Mouse (Mus musculus): ENCODE data around the gene Scd3. TPM values are rescaled to one million over a fixed set of nuclear protein-coding genes. Genes with fewer than 3 reads are reported as not detected.
"Not testable (repeated sequence)": the region's sequence is repeated elsewhere in the genome, so short reads cannot be mapped to it uniquely, and the experiment has no call there.

The Scd3 gene
- polyA plus RNA-seq, 1 experiment, result not detected

DNA sequence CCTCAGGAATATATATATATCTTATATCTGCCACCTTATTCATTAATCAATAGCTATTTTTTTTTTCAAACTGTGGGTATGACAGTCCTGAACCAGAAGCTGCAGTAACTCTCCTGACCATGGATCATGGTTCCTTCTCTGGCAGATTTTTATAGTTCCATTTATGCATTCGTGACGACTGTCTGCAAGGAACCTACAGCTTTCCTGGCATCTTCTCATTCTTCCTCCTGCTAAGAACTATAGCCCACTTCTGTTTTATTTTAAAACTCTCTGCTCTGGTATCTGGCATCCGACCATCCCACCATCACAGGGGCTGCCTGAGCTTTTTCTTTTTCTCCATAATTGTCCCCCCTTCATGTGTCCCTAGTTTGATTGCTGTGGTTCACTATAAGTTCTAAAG is 27.1 kb downstream of the Scd3 start:
- 60% methylated on average over 3 of the region's 3 CpGs for WGBS
- no peak for DNase-seq (ENCODE audit: low read depth, low spot score)

DNA sequence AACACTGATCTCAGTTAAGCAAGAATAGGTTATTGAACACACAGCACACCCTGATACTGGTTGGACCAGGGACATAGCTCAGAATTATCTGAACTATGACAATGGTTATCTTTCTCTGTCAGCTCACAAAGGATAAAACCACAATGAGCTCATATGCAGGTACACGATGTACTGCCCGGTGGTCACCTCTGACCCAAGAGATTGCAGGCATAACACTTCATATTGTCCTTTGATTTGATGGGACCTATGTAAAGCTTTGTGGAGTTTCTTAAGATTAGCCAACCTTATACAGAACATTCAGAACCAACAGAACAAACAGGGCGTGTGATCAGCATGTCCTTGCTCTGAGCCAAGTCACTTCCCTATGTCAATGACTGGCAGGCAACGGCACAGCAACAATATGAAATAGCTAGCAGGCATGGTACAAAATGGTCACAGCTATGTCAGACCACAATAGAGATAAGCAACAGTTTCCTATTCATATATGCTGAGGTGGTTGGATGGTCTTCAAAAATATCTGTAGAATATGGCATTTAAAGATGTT is 28.6 kb downstream of the Scd3 start:
- no peak for DNase-seq (ENCODE audit: low read depth, low spot score)
- 72% methylated on average over 4 of the region's 4 CpGs for WGBS

GRCm38 (mm10) chr19:44237471-44238006 is 34.5 kb downstream of the Scd3 start:
- DNase-seq (ENCODE audit: low read depth, low spot score), result no peak
- WGBS, result 9% methylated on average over 19 of the region's 19 CpGs

DNA sequence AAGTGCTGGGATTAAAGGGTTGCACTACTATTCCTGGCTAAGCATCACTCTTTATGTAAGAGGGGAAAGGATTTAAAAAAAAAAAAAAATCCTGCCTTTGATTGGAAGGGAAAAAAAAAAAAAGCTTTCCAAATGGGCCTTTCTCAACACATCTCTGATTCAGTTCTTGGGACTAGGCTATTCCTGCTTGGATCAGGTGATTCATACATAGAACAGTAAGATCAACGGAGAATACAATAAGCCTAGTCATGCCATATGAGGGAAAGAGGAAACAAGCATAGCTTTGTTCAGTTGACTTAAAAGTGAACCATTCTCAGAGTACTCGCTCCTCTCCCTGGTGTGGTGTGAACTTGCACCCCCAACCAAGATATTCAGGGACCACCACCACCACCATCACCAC is 35.8 kb downstream of the Scd3 start:
- 52% methylated on average over 2 of the region's 2 CpGs for WGBS
- no peak for DNase-seq (ENCODE audit: low read depth, low spot score)

DNA sequence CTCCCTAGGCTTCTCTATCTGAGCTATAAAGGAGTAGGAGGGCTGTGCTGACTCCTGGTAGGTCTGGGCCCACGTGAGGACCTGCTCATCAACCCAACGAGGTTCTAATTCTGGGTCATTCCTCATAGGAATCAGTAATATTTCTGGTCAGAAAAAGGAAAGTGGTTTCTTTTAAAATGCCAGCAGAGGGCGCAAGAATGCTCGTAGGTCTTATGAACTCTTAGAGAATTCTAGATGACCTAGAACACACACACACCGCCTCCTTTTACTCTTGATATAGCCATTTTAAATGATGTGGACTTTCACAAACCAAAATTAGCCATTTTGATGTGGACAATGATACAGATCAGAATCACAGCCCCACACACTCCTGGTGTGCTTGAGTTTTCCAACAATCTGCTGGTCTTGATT is 42.7 kb downstream of the Scd3 start:
- 2% methylated on average over 5 of the region's 5 CpGs for WGBS
- DNase-seq (ENCODE audit: low read depth, low spot score), result no peak

DNA sequence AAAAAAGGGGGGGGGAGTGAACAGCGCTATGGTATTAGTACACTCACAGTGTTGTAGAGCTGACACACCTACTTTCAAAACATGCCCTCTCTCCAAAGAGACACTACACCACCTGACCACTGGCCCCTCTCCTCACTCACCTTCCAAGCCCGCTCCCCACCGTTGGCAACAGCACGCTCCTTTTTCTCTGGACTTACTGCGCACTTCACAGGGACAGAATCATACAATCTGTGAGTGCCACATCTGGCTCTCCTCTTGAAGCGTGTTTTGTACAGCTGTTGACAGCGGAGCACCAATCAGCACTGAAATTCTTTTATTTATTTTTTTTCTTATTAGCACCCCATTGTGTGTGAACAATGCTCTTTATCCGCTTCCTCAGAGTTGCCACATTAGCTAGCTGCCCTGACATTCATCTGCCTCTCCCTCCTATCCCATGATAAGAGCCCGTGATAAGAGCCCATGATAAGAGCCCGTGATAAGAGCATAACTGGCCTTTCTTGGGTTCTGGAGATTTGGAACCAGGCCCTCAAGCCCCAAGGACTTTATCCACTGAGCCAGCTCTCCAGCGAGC is 43.4 kb downstream of the Scd3 start:
- DNase-seq (ENCODE audit: low read depth, low spot score), result no peak
- 39% methylated on average over 11 of the region's 11 CpGs for WGBS

GRCm38 (mm10) chr19:44247281-44248080 is 44.4 kb downstream of the Scd3 start:
- 5% methylated on average over 25 of the region's 25 CpGs for WGBS
- no peak for DNase-seq (ENCODE audit: low read depth, low spot score)

DNA sequence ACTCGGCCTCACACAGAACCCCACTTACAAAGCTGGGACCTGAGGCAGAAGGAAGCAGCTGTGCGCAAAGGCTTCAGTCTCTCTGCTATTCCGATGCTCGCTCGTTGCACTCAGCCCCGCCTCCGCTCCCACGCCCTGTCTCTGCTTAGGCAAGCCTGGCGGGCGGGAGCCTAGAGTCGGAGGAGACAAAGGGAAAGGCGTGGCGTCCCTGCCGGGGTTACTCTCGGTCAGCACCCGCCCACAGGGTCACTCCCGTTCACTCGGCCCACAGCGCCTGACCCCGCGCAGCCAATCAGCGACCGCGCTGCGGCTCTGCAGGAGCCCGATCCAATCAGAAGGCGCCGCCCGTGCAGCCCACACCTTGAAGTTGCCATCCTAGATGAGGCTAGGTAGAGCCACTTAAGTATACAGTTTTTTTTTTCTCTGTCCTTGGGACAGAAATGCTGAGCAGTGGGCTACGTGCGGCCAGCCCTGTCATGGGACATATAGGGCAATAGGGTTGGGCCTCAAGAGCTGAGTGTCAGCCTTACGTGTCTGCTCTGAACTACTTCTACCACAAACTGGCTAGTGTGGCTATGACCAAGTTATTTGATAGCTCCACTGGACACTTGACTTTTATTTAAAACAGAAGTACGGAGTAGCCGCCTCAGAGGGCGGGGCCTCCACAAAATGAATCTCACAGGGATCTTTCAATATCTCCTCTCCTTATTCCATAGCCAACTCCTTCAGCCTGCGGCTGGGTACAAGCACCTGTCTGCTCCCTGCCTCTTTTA is 45.2 kb downstream of the Scd3 start:
- WGBS, result 2% methylated on average over 36 of the region's 36 CpGs

GRCm38 (mm10) chr19:44248854-44249351 is 45.8 kb downstream of the Scd3 start:
- 35% methylated on average over 11 of the region's 11 CpGs for WGBS
- DNase-seq (ENCODE audit: low read depth, low spot score), result no peak

More for the DNA sequence above, 45.2 kb downstream of the Scd3 start:
- peak; percentile 94 for DNase-seq (ENCODE audit: low read depth, low spot score)

- WGBS, result 87% methylated on average over 6 of the region's 6 CpGs
- DNase-seq (ENCODE audit: low read depth, low spot score), result not testable (repeated sequence)
These were observed 48.1 kb downstream of the Scd3 start for GRCm38 (mm10) chr19:44251138-44251537.

- DNase-seq (ENCODE audit: low read depth, low spot score), result no peak
- 79% methylated on average over 12 of the region's 12 CpGs for WGBS
These were observed 49.0 kb downstream of the Scd3 start for GRCm38 (mm10) chr19:44251936-44252558.

GRCm38 (mm10) chr19:44254106-44254505 is 51.0 kb downstream of the Scd3 start:
- not testable (repeated sequence) for DNase-seq (ENCODE audit: low read depth, low spot score)
- 74% methylated on average over 4 of the region's 4 CpGs for WGBS

GRCm38 (mm10) chr19:44257377-44257966 is 54.4 kb downstream of the Scd3 start:
- no peak for DNase-seq (ENCODE audit: low read depth, low spot score)
- 40% methylated on average over 13 of the region's 13 CpGs for WGBS

GRCm38 (mm10) chr19:44259484-44259883 is 56.4 kb downstream of the Scd3 start:
- DNase-seq (ENCODE audit: low read depth, low spot score), result no peak
- 65% methylated on average over 4 of the region's 4 CpGs for WGBS

DNA sequence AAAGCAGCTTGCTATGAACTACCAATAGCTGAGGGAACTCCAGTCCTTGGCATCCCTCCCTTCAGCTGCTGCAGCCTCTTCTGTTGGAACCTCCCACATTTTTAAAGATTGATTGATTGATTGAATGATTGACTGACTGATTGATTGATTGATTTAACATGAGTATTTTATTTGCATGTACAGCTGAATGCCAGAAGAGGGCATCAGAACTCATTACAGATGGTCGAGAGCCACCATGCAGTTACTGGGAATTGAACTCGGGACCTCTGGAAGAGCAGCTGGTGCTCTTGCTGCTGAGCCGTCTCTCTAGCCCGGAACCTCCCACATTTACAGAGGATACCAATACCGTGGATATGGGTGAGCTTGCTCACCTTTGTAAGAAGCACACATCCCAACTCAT is 57.4 kb downstream of the Scd3 start:
- WGBS, result 67% methylated on average over 5 of the region's 5 CpGs
- no peak for DNase-seq (ENCODE audit: low read depth, low spot score)

DNA sequence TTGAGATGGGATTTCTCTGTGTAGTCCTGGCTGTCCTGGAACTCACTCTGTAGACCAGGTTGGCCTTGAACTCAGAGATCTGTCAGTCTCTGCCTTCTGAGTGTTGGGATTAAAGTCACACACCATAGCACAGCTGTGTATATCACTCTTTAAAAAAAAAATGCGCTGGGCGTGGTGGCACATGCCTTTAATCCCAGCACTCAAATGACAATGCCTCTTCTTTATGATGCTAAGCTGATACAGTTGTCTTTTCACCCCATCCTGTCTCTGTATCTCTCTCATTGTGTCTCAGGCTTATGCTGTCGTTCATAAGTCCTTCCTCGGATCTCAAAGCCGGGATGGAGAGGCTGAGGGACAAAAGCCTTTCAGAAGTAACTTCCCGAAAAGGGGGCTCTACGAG is 58.7 kb downstream of the Scd3 start:
- WGBS, result 86% methylated on average over 7 of the region's 7 CpGs
- DNase-seq (ENCODE audit: low read depth, low spot score), result no peak

DNA sequence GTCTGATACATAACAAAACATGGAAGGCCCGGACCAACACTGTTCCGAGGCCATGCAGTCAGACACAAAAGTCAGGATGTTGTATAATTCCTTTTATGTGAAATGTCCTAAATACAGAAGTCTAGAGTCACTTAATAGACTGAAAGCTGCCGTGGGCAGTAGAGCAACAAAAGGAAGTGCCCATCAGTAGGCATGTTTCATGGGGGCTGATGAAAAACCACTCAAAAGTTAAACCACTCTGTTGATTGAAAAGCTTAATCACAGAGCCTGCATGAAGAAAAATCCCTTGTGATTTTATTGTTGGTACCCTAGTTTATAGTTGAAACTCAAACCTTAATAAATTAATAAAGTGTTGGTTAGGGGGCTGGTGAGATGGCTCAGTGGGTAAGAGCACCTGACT is 60.5 kb downstream of the Scd3 start:
- WGBS, result 89% methylated on average over 3 of the region's 3 CpGs
- DNase-seq (ENCODE audit: low read depth, low spot score), result no peak

DNA sequence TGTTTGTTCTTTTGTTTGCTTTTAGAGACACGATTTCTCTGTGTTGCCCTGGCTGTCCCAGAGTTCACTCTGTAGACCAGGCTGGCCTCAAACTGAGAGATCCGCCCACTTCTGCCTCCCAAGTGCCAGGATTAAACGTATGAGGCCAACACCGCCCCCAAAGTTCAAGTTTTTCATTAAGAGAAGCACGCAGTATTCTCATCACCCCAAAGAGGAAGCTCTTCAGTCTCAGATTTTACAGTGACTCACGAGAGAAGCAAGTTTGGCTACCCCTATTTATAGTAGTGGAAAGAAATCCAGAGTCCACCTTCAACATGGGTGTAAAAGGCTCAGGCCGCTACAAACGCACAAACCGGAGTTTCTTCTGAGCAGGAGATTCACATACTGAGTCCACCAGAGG is 61.2 kb downstream of the Scd3 start:
- DNase-seq (ENCODE audit: low read depth, low spot score), result no peak
- 54% methylated on average over 9 of the region's 9 CpGs for WGBS

DNA sequence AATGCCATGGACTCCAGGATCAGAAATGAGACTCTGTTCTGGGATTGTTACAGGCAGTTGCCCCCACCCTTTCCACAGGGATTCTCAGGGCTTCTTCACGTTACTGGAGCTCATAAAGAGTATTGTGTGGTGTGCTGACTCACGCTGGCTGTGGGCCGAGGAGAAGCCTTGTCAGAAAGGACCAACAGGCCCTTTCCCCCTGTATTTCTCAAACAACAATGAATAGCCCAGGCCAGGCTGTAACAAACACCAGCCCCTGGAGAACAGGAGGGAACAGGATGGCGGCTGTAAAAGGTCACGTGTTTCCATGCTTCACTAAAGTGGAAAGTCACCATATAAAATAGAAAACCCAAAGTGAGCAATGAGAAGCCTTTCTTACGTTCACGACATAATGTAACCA is 62.2 kb downstream of the Scd3 start:
- no peak for DNase-seq (ENCODE audit: low read depth, low spot score)

More for the DNA sequence above, 62.2 kb downstream of the Scd3 start:
- 61% methylated on average over 7 of the region's 7 CpGs for WGBS

All from large intestine, adult 2 months (tissue).